Mouse (Mus musculus) CH12.LX (cell line): ENCODE measurements around the gene Gm10160. TPM values are rescaled to one million over a fixed set of nuclear protein-coding genes. Genes with fewer than 3 reads are reported as not detected.

Source experiments
- DNase-seq: peaks from one replicate; pipeline ENCODE4 v3.0.0-alpha.2; 2013; ENCODE audit errors: extremely low read depth
- H3K27ac ChIP-seq: 2 replicates; pipeline ENCODE4 v1.5.1; 2012; ENCODE audit warnings: low read depth, mild to moderate bottlenecking, control low read depth, moderate library complexity; ENCODE audit not compliant: insufficient read depth
- H3K27me3 ChIP-seq: replicated peaks from 2 replicates; pipeline ENCODE3; 2012; ENCODE audit warnings: inconsistent platforms
- H3K36me3 ChIP-seq, 2 experiments: replicated peaks in 1 of 2; 2 replicates each; pipeline versions ENCODE3 to v1.6.1; 2012; ENCODE audit warnings: inconsistent platforms in 1 of 2, low read length in 1 of 2, mild to moderate bottlenecking in 1 of 2, mixed read lengths in 1 of 2, moderate library complexity in 1 of 2; ENCODE audit not compliant: control insufficient read depth in 1 of 2, insufficient read depth in 1 of 2
- H3K4me1 ChIP-seq, 2 experiments: 2 replicates each; pipeline ENCODE4 v1.6.1; 2012; ENCODE audit warnings: inconsistent platforms in 1 of 2, moderate library complexity in 1 of 2; ENCODE audit not compliant: insufficient read depth in 2 of 2, control insufficient read depth in 1 of 2
- H3K4me2 ChIP-seq: 2 replicates; pipeline ENCODE4 v1.6.1; 2012; ENCODE audit warnings: low read depth, mild to moderate bottlenecking, control low read depth; ENCODE audit not compliant: poor library complexity, insufficient read depth, severe bottlenecking
- H3K4me3 ChIP-seq, 3 experiments: fragments of 150-350 bp in 1 of 3; sonication (generic) in 1 of 3; replicated peaks in 1 of 3; 2 replicates each; pipeline versions ENCODE3 to v1.5.1; 2011 to 2012; ENCODE audit warnings: low read depth in 2 of 3, low read length in 2 of 3, mild to moderate bottlenecking in 2 of 3, moderate library complexity in 2 of 3, control low read depth in 1 of 3, improper control_type of control experiment in 1 of 3, inconsistent platforms in 1 of 3, mixed read lengths in 1 of 3; ENCODE audit not compliant: poor library complexity in 1 of 3
- H3K79me2 ChIP-seq: replicated peaks from 2 replicates; pipeline ENCODE4 v1.6.1; 2012; ENCODE audit warnings: mild to moderate bottlenecking, moderate library complexity; ENCODE audit not compliant: control insufficient read depth, poor library complexity, insufficient read depth, severe bottlenecking; ENCODE audit errors: extremely low read depth
- H3K9ac ChIP-seq: 2 replicates; pipeline ENCODE4 v1.6.1; 2012; ENCODE audit warnings: low read depth, mild to moderate bottlenecking, control low read depth, moderate library complexity; ENCODE audit not compliant: insufficient read depth
- H3K9me3 ChIP-seq: replicated peaks from 2 replicates; pipeline ENCODE3; 2012; ENCODE audit warnings: low read length, inconsistent platforms, mixed read lengths
- BHLHE40 ChIP-seq: IDR thresholded peaks from 2 replicates; pipeline ENCODE4 v1.6.1; 2011; ENCODE audit warnings: mild to moderate bottlenecking, low read depth, low read length, improper control_type of control experiment
- CHD1 ChIP-seq: IDR thresholded peaks from 2 replicates; pipeline ENCODE4 v1.6.1; 2012; ENCODE audit warnings: low read depth, low read length, improper control_type of control experiment, inconsistent platforms
- CHD2 ChIP-seq: IDR thresholded peaks from 2 replicates; pipeline ENCODE4 v1.6.1; 2011; ENCODE audit warnings: low read length, improper control_type of control experiment
- CTCF ChIP-seq, 2 experiments: IDR thresholded peaks in 1 of 2; conservative IDR thresholded peaks in 1 of 2; 2 replicates each; pipeline ENCODE4 v1.5.1; 2011 to 2012; ENCODE audit warnings: low read depth in 2 of 2, low read length in 2 of 2, improper control_type of control experiment in 1 of 2, inconsistent platforms in 1 of 2, mild to moderate bottlenecking in 1 of 2, moderate library complexity in 1 of 2
- ELF1 ChIP-seq: IDR thresholded peaks from 2 replicates; pipeline ENCODE4 v1.6.1; 2014; ENCODE audit warnings: low read depth, mild to moderate bottlenecking, inconsistent platforms, low read length, improper control_type of control experiment
- EP300 ChIP-seq: IDR thresholded peaks from 2 replicates; pipeline ENCODE4 v1.6.1; 2011; ENCODE audit warnings: low read length, improper control_type of control experiment
- ETS1 ChIP-seq: conservative IDR thresholded peaks from 2 replicates; pipeline ENCODE4 v1.6.1; 2012; ENCODE audit warnings: low read depth, mild to moderate bottlenecking, inconsistent platforms, low read length, improper control_type of control experiment, moderate library complexity
- HCFC1 ChIP-seq: IDR thresholded peaks from 2 replicates; pipeline ENCODE4 v1.6.1; 2012; ENCODE audit warnings: low read depth, mild to moderate bottlenecking, inconsistent platforms, low read length, improper control_type of control experiment
- JUN ChIP-seq: IDR thresholded peaks from 2 replicates; pipeline ENCODE4 v1.6.1; 2011; ENCODE audit warnings: low read depth, mild to moderate bottlenecking, low read length, improper control_type of control experiment, moderate library complexity; ENCODE audit not compliant: insufficient read depth
- KAT2A ChIP-seq: IDR thresholded peaks from 2 replicates; pipeline ENCODE4 v1.6.1; 2012; ENCODE audit warnings: low read length, improper control_type of control experiment, inconsistent platforms; ENCODE audit not compliant: insufficient replicate concordance
- MAZ ChIP-seq: IDR thresholded peaks from 2 replicates; pipeline ENCODE4 v1.6.1; 2012; ENCODE audit warnings: low read depth, mild to moderate bottlenecking, inconsistent platforms, low read length, improper control_type of control experiment, moderate library complexity
- MXI1 ChIP-seq: IDR thresholded peaks from 2 replicates; pipeline ENCODE4 v1.6.1; 2011; ENCODE audit warnings: mild to moderate bottlenecking, low read depth, low read length, improper control_type of control experiment
- MYC ChIP-seq: IDR thresholded peaks from 2 replicates; pipeline ENCODE4 v1.6.1; 2011; ENCODE audit warnings: low read depth, mild to moderate bottlenecking, improper control_type of control experiment, low read length
- NELFE ChIP-seq: IDR thresholded peaks from 2 replicates; pipeline ENCODE4 v1.6.1; 2011; ENCODE audit warnings: low read depth, low read length, improper control_type of control experiment
- NRF1 ChIP-seq: IDR thresholded peaks from 2 replicates; pipeline ENCODE4 v1.6.1; 2014; ENCODE audit warnings: low read depth, mild to moderate bottlenecking, inconsistent platforms, low read length, improper control_type of control experiment, moderate library complexity
- PAX5 ChIP-seq: IDR thresholded peaks from 2 replicates; pipeline ENCODE4 v1.6.1; 2012; ENCODE audit warnings: low read length, inconsistent platforms, mixed read lengths
- POLR2A ChIP-seq: IDR thresholded peaks from 2 replicates; pipeline ENCODE4 v1.6.1; 2011; ENCODE audit warnings: low read depth, mild to moderate bottlenecking, improper control_type of control experiment, low read length
- TCF12 ChIP-seq: IDR thresholded peaks from 2 replicates; pipeline ENCODE4 v1.6.1; 2014; ENCODE audit warnings: low read depth, mild to moderate bottlenecking, inconsistent platforms, low read length, improper control_type of control experiment
- UBTF ChIP-seq: IDR thresholded peaks from 2 replicates; pipeline ENCODE4 v1.6.1; 2012; ENCODE audit warnings: low read depth, mild to moderate bottlenecking, inconsistent platforms, low read length, improper control_type of control experiment, moderate library complexity
- USF1 ChIP-seq: IDR thresholded peaks from 2 replicates; pipeline ENCODE4 v1.6.1; 2014; ENCODE audit warnings: low read depth, mild to moderate bottlenecking, inconsistent platforms, low read length, improper control_type of control experiment
- USF2 ChIP-seq: conservative IDR thresholded peaks from 2 replicates; pipeline ENCODE4 v1.6.1; 2011; ENCODE audit warnings: low read depth, low read length, improper control_type of control experiment
- ZKSCAN1 ChIP-seq: IDR thresholded peaks from 2 replicates; pipeline ENCODE4 v1.6.1; 2012; ENCODE audit warnings: low read depth, inconsistent platforms, low read length, improper control_type of control experiment, borderline replicate concordance
- ZNF384 ChIP-seq: IDR thresholded peaks from 2 replicates; pipeline ENCODE4 v1.6.1; 2012; ENCODE audit warnings: low read depth, low read length, improper control_type of control experiment, inconsistent platforms
- dilution Hi-C: fragments of 300-500 bp; cut with MboI; formaldehyde crosslinking; loops from 2 replicates; pipeline ENCODE4 v1.14.3; 2020; ENCODE audit warnings: low sequenced_read_pairs; ENCODE audit not compliant: extremely low pct_unique_long_range_greater_than_20kb, extremely low pct_ligation_motif_present
- in situ Hi-C: fragments of 300-500 bp; cut with MboI; formaldehyde crosslinking; loops from 3 replicates; pipeline ENCODE4 v1.14.3; 2019; ENCODE audit warnings: low sequenced_read_pairs, low pct_ligation_motif_present, low pct_unique_long_range_greater_than_20kb, mixed read lengths
- polyA plus RNA-seq: library from polyadenylated mRNA; unstranded; fragments of >175 nt; gene quantifications from 2 replicates; pipeline ENCODE4 v1.2.1, GENCODE M21; 2012; ENCODE audit warnings: low read depth; ENCODE audit not compliant: insufficient read length
- total RNA-seq, 2 experiments: library from RNA; depleted of rRNA; stranded (reverse); fragments of 300-350 nt in 1 of 2; fragments of >200 nt in 1 of 2; gene quantifications; 2 replicates each; pipeline ENCODE4 v1.2.3; 2012 to 2014

Gm10160 gene
- total and polyA plus RNA-seq, 3 experiments = not detected

DNA sequence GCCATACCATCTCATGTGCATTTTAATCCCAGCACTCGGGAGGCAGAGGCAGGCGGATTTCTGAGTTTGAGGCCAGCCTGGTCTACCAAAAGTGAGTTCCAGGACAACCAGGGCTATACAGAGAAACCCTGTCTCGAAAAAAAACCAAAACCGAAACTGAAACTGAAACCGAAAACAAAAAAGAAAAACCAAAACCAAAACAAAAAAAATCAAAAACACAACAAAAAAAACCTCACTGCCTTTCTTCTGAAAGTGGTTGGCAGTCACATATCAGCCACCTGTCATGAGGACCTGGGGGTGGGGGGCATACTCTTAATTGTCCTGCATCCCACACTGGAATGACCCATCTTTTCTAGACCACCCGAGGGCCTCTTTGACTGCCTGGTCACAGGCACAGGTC, 9.0 kb upstream of the Gm10160 start (continued):
- TF ChIP-seq BHLHE40 (peak; percentile 29; the same call in 1 of the 2 replicates), EP300 (peak; percentile 84), NRF1 (no peak), ZNF384 (peak; percentile 93), KAT2A (no peak), CHD2 (no peak), ZKSCAN1 (peak; percentile 49; the same call in 1 of the 2 replicates), MYC (no peak), ETS1 (peak; percentile 97), CTCF (conservative IDR thresholded peaks at IDR 0.05 in 1 of 2, IDR thresholded peaks at IDR 0.05 in 1 of 2; ENCODE audit: low read depth in 2 of 2, low read length in 2 of 2) (no peak), POLR2A (no peak), NELFE (no peak), UBTF (no peak), USF1 (no peak), MAZ (no peak), HCFC1 (0 out of 2 replicates have a peak, but pooled peaks have one; percentile 27), CHD1 (no peak), MXI1 (0 out of 2 replicates have a peak, but pooled peaks have one; percentile 33), PAX5 (no peak), JUN (no peak), USF2 (no peak)

DNA sequence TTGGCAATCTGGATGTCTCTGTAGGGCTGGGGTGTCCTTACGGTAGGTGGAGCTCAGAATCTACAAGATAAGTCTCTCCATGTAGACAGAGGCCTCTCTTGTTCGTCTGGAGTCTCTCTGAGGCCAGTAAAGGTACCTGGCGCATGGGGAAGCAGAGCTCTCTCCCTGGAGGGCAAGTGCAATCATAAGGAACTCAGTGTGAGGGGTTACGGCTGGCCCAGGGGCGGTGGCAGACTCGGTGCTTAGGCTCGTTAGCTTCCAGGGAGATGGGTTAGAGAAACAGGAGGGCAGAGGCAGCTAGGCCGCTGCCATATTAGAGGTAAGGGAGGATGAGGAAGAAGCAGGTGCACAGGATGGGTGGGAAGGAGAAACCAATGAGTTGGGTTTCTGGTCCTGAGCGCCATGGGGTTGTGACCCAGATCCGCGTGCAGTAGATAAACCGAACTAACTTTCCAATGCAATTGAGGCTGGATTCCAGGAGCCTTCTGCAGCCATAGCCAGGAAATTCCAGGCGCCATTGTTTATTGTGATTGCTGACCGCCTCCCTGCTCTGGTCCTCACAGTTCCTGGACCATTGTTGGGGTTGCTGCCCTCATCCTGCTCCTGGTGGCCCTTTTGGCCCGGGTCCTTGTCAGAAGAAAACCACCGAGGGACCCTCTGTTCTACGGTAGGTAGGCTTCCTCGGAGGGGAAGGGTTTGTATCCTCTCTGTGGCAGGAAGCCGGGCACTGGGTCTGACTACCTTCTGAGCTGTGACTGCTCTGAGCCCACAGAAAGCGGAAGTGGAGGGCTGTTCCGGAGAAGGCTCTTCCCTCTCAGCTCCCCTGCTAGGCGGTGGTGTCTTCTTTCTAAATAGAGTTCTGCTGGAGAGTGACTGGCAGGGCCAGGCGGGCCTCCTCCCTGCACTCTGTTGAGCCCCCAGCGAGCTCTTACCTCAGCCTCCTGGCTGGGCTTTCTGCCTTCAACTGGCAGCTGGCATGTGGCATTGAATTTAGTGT, 7.3 kb upstream of the Gm10160 start:
- TF ChIP-seq TCF12 (no peak), ELF1 (peak; percentile 56), POLR2A (0 out of 2 replicates have a peak, but pooled peaks have one; percentile 17)
- H3K27ac ChIP-seq = no peak overlapping the region
- no peaks in the 10 kb centered on the region for H3K36me3 ChIP-seq
- dilution Hi-C loops = no loop called here
- DNase-seq = peak; percentile 60
- no peak overlapping the region for H3K4me2 ChIP-seq
- peaks cover 18 to 57% of the 10 kb centered on the region in 2 experiments for H3K4me1 ChIP-seq
- no peak overlapping the region for H3K4me3 ChIP-seq
- H3K9ac ChIP-seq = no peak overlapping the region
- H3K27me3 ChIP-seq = peaks cover 14% of the 10 kb centered on the region
- no peaks in the 10 kb centered on the region for H3K79me2 ChIP-seq
- no peaks in the 10 kb centered on the region for H3K9me3 ChIP-seq
- in situ Hi-C loops = no loop called here
